Mouse (Mus musculus): Measurements from ENCODE around the gene Otud7b.
A peak's percentile ranks its signal among the peaks of the same experiment; 100 is the strongest.

The Otud7b gene

GRCm38 (mm10) chr3:96104261-96105065 lies at the start of gene Otud7b:
Gene Otud7b, plus strand, starts transcription at chr3:96104527.
- peak; percentile 80 to 85 for DNase-seq

GRCm38 (mm10) chr3:96055294-96055693 lies 49.0 kb upstream of the Otud7b start:
- no peak for DNase-seq

GRCm38 (mm10) chr3:96056031-96056430 lies 48.3 kb upstream of the Otud7b start:
- no peak for DNase-seq

GRCm38 (mm10) chr3:96057747-96058204 lies 46.6 kb upstream of the Otud7b start:
- DNase-seq, result peak; percentile 88 to 91

- DNase-seq, result peak; percentile 75 to 77
Observed at GRCm38 (mm10) chr3:96058231-96058896, 46.0 kb upstream of the Otud7b start, which contains the start of gene Vps45. Gene Vps45, minus strand, starts transcription at chr3:96058466.

GRCm38 (mm10) chr3:96060146-96060545 lies 44.2 kb upstream of the Otud7b start:
- no peak for DNase-seq

- DNase-seq, result no peak
Observed at GRCm38 (mm10) chr3:96063299-96063698, 41.0 kb upstream of the Otud7b start.

- DNase-seq, result no peak
Observed at GRCm38 (mm10) chr3:96064217-96064616, 40.1 kb upstream of the Otud7b start.

- no peak for DNase-seq
Observed at GRCm38 (mm10) chr3:96065147-96065546, 39.2 kb upstream of the Otud7b start.

GRCm38 (mm10) chr3:96065754-96066375 lies 38.5 kb upstream of the Otud7b start:
- peak; percentile 36 to 63 for DNase-seq

- no peak for DNase-seq
Observed at GRCm38 (mm10) chr3:96066741-96067140, 37.6 kb upstream of the Otud7b start.

- no peak for DNase-seq
Observed at GRCm38 (mm10) chr3:96069046-96069445, 35.3 kb upstream of the Otud7b start.

- DNase-seq, result no peak
Observed at GRCm38 (mm10) chr3:96069542-96069941, 34.8 kb upstream of the Otud7b start.

- no peak for DNase-seq
Observed at GRCm38 (mm10) chr3:96070241-96070640, 34.1 kb upstream of the Otud7b start.

- no peak for DNase-seq
Observed at GRCm38 (mm10) chr3:96072921-96073486, 31.3 kb upstream of the Otud7b start.

GRCm38 (mm10) chr3:96078066-96078465 lies 26.3 kb upstream of the Otud7b start:
- no peak for DNase-seq

- no peak for DNase-seq
Observed at GRCm38 (mm10) chr3:96078711-96079110, 25.6 kb upstream of the Otud7b start.

GRCm38 (mm10) chr3:96081006-96081405 lies 23.3 kb upstream of the Otud7b start:
- DNase-seq, result no peak

GRCm38 (mm10) chr3:96081650-96082049 lies 22.7 kb upstream of the Otud7b start:
- no peak for DNase-seq

GRCm38 (mm10) chr3:96082100-96082499 lies 22.2 kb upstream of the Otud7b start:
- DNase-seq, result no peak

- no peak for DNase-seq
Observed at GRCm38 (mm10) chr3:96082714-96083508, 21.4 kb upstream of the Otud7b start.

GRCm38 (mm10) chr3:96084146-96084755 lies 20.1 kb upstream of the Otud7b start:
- no peak for DNase-seq

All from lung, adult 18-20 months (tissue).